In genomic region chr10:66849681-66850080, GRCm38 (mm10) we compare ENCODE assay signal across 23 mouse cellular contexts.
DNase-seq lines count a peak whose midpoint lies in the region; ATAC-seq lines count a peak whose summit lies in the region.
"Had no signal": no experiment of that assay in that cellular context is flagged by ENCODE, and none has a peak within 500 bp of the region (broad histone marks: within the 10 kb centered on the region; RNA-seq: fewer than 3 reads in every experiment).

No protein-coding gene starts in this region.

- H3K36me3 ChIP-seq in intestine, embryonic 15.5 days: no peaks in the 10 kb centered on the region
- H3K36me3 ChIP-seq: embryonic facial prominence, embryonic 13.5 days; G1E; heart, embryonic 15.5 days; hindbrain, embryonic 10.5 days; limb, embryonic 13.5 days; lung, embryonic 15.5 days; midbrain, embryonic 10.5 days had no signal

- no peak overlapping the region for H3K4me3 ChIP-seq in intestine, embryonic 15.5 days (replicated peaks)
- H3K4me3 ChIP-seq: embryonic facial prominence, embryonic 13.5 days; heart, adult 2 months; heart, embryonic 15.5 days; hindbrain, embryonic 10.5 days; limb, embryonic 13.5 days; lung, embryonic 15.5 days; midbrain, embryonic 10.5 days had no signal

- intact Hi-C loops in heart, postnatal 36 days (cut with DNase I): loop anchor here (5.0 kb wide), 1 partner anchor 418 kb away; no protein-coding TSS in a partner anchor

- no peak overlapping the region for H3K9ac ChIP-seq in intestine, embryonic 15.5 days
- H3K9ac ChIP-seq: embryonic facial prominence, embryonic 13.5 days; heart, embryonic 15.5 days; limb, embryonic 13.5 days; liver, embryonic 14.5 days; lung, embryonic 15.5 days had no signal

- H3K4me1 ChIP-seq in intestine, embryonic 15.5 days (replicated peaks): no peaks in the 10 kb centered on the region
- H3K4me1 ChIP-seq: limb, embryonic 13.5 days; lung, embryonic 15.5 days; midbrain, embryonic 10.5 days had no signal

- H3K4me2 ChIP-seq in intestine, embryonic 15.5 days (replicated peaks): no peak overlapping the region
- H3K4me2 ChIP-seq: embryonic facial prominence, embryonic 13.5 days; heart, embryonic 15.5 days; limb, embryonic 13.5 days; lung, embryonic 15.5 days had no signal

- H3K27ac ChIP-seq in intestine, embryonic 15.5 days: no peak overlapping the region
- H3K27ac ChIP-seq: embryonic facial prominence, embryonic 13.5 days; heart, adult 2 months; heart, embryonic 15.5 days; hindbrain, embryonic 10.5 days; limb, embryonic 13.5 days; liver, embryonic 14.5 days; lung, embryonic 15.5 days; midbrain, embryonic 10.5 days had no signal

- no peak for ATAC-seq in intestine, embryonic 15.5 days

- H3K27me3 ChIP-seq in intestine, embryonic 15.5 days (replicated peaks): no peaks in the 10 kb centered on the region
- H3K27me3 ChIP-seq: embryonic facial prominence, embryonic 13.5 days; heart, embryonic 15.5 days; limb, embryonic 13.5 days; lung, embryonic 15.5 days had no signal

- 60% methylated on average over 6 of the region's 6 CpGs for WGBS in intestine, embryonic 15.5 days

- DNase-seq in heart, adult 11 months: peak; percentile 78
- DNase-seq in heart, postnatal 36 days: no peak
- peak; percentile 89 for DNase-seq in 3T3-L1 (ENCODE audit: low read depth, low spot score)
- DNase-seq in Muller cell, postnatal 12 days (ENCODE audit: inconsistent ontology term): peak; percentile 70
- DNase-seq in brain, adult 2 months (ENCODE audit: low read depth, low spot score): peak; percentile 69
- no peak for DNase-seq in cerebellum, postnatal 25 days
- DNase-seq: cerebellum, adult 9-11 months; gastrocnemius, postnatal 10 days; heart, adult 2 months; kidney, adult 8-10 months; kidney, postnatal 25 days; lung, postnatal 4 days; retina, postnatal 1 day; thymus, postnatal 25 days had no signal

- H3K9me3 ChIP-seq in intestine, embryonic 15.5 days: no peaks in the 10 kb centered on the region
- H3K9me3 ChIP-seq: embryonic facial prominence, embryonic 13.5 days; G1E; heart, embryonic 15.5 days; hindbrain, embryonic 10.5 days; limb, embryonic 13.5 days; lung, embryonic 15.5 days; midbrain, embryonic 10.5 days had no signal

Comparison
In these comparisons a context has a peak if more than half of its experiments do, and no peak if none do; other contexts are left out.
1. DNase-seq: peak in heart, adult 11 months (single experiment), 3T3-L1 (single experiment), Muller cell, postnatal 12 days (single experiment) and brain, adult 2 months (single experiment); none in heart, postnatal 36 days (0 of 2) and cerebellum, postnatal 25 days (0 of 2).